Mouse (Mus musculus): Measurements from ENCODE around the gene Gmeb2. TPM values are rescaled to one million over a fixed set of nuclear protein-coding genes. Genes with fewer than 3 reads are reported as not detected.

The Gmeb2 gene
- polyA plus RNA-seq, 1 experiment, result 10.5 TPM

GRCm38 (mm10) chr2:181307144-181307804 is 19.4 kb upstream of the Gmeb2 start:
- no peaks in the 10 kb centered on the region for H3K27me3 ChIP-seq (ENCODE audit: control insufficient read depth, insufficient read depth, insufficient read length)
- TF ChIP-seq FOSL1 (IDR thresholded peaks at IDR 0.05; ENCODE audit: insufficient read depth, low read length, poor library complexity, severe bottlenecking) (no peak), MAX (IDR thresholded peaks at IDR 0.05) (no peak), MYOD1 (IDR thresholded peaks at IDR 0.05; ENCODE audit: control insufficient read depth, insufficient read length, low read depth) (no peak), CEBPB (IDR thresholded peaks at IDR 0.05; ENCODE audit: low read depth) (no peak), USF1 (IDR thresholded peaks at IDR 0.05; ENCODE audit: low read depth) (no peak), MYOG (IDR thresholded peaks at IDR 0.05; ENCODE audit: control insufficient read depth, extremely low read depth, insufficient read length) (no peak), CTCF (IDR thresholded peaks at IDR 0.05; ENCODE audit: control insufficient read depth, insufficient read depth, insufficient read length) (no peak)
- H3K79me2 ChIP-seq (ENCODE audit: control insufficient read depth, insufficient read depth), result no peaks in the 10 kb centered on the region
- H3K79me3 ChIP-seq (ENCODE audit: low read depth), result no peaks in the 10 kb centered on the region
- H3ac ChIP-seq (ENCODE audit: control insufficient read depth, insufficient read length, low read depth), result no peak overlapping the region
- H3K36me3 ChIP-seq (ENCODE audit: control insufficient read depth, insufficient read depth), result no peaks in the 10 kb centered on the region
- no peak overlapping the region for H3K4me3 ChIP-seq (ENCODE audit: insufficient read depth, poor library complexity, severe bottlenecking)

GRCm38 (mm10) chr2:181304944-181305343 is 17.1 kb upstream of the Gmeb2 start:
- H3K27me3 ChIP-seq (ENCODE audit: control insufficient read depth, insufficient read depth, insufficient read length), result no peaks in the 10 kb centered on the region
- TF ChIP-seq FOSL1 (IDR thresholded peaks at IDR 0.05; ENCODE audit: insufficient read depth, low read length, poor library complexity, severe bottlenecking), result no peak
- H3K79me2 ChIP-seq (ENCODE audit: control insufficient read depth, insufficient read depth), result no peaks in the 10 kb centered on the region
- H3K4me3 ChIP-seq (ENCODE audit: insufficient read depth, poor library complexity, severe bottlenecking), result no peak overlapping the region
- no peak overlapping the region for H3ac ChIP-seq (ENCODE audit: control insufficient read depth, insufficient read length, low read depth)
- peaks cover 8% of the 10 kb centered on the region for H3K36me3 ChIP-seq (ENCODE audit: control insufficient read depth, insufficient read depth)
- H3K79me3 ChIP-seq (ENCODE audit: low read depth), result no peaks in the 10 kb centered on the region

GRCm38 (mm10) chr2:181302041-181302440 is 14.2 kb upstream of the Gmeb2 start:
- Histone ChIP-seq H3K27me3 (ENCODE audit: control insufficient read depth, insufficient read depth, insufficient read length) (no peaks in the 10 kb centered on the region), H3K36me3 (ENCODE audit: control insufficient read depth, insufficient read depth) (peaks cover 8% of the 10 kb centered on the region), H3ac (ENCODE audit: control insufficient read depth, insufficient read length, low read depth) (no peak overlapping the region), H3K79me3 (ENCODE audit: low read depth) (peaks cover 4% of the 10 kb centered on the region), H3K79me2 (ENCODE audit: control insufficient read depth, insufficient read depth) (no peaks in the 10 kb centered on the region), H3K4me3 (ENCODE audit: insufficient read depth, poor library complexity, severe bottlenecking) (no peak overlapping the region)
- TF ChIP-seq MAX (IDR thresholded peaks at IDR 0.05) (no peak), FOSL1 (IDR thresholded peaks at IDR 0.05; ENCODE audit: insufficient read depth, low read length, poor library complexity, severe bottlenecking) (no peak), MYOG (IDR thresholded peaks at IDR 0.05; ENCODE audit: control insufficient read depth, extremely low read depth, insufficient read length) (no peak), CTCF (IDR thresholded peaks at IDR 0.05; ENCODE audit: control insufficient read depth, insufficient read depth, insufficient read length) (no peak), USF1 (IDR thresholded peaks at IDR 0.05; ENCODE audit: low read depth) (no peak), CEBPB (IDR thresholded peaks at IDR 0.05; ENCODE audit: low read depth) (no peak), MYOD1 (IDR thresholded peaks at IDR 0.05; ENCODE audit: control insufficient read depth, insufficient read length, low read depth) (no peak)

GRCm38 (mm10) chr2:181290937-181291336 is 3.1 kb upstream of the Gmeb2 start:
- Histone ChIP-seq H3K27me3 (ENCODE audit: control insufficient read depth, insufficient read depth, insufficient read length) (no peaks in the 10 kb centered on the region), H3K79me2 (ENCODE audit: control insufficient read depth, insufficient read depth) (peaks cover 49% of the 10 kb centered on the region), H3K4me3 (ENCODE audit: insufficient read depth, poor library complexity, severe bottlenecking) (no peak overlapping the region), H3K79me3 (ENCODE audit: low read depth) (peaks cover 31% of the 10 kb centered on the region), H3ac (ENCODE audit: control insufficient read depth, insufficient read length, low read depth) (no peak overlapping the region), H3K36me3 (ENCODE audit: control insufficient read depth, insufficient read depth) (peaks cover 7% of the 10 kb centered on the region)
- TF ChIP-seq CEBPB (IDR thresholded peaks at IDR 0.05; ENCODE audit: low read depth) (no peak), USF1 (IDR thresholded peaks at IDR 0.05; ENCODE audit: low read depth) (no peak), FOSL1 (IDR thresholded peaks at IDR 0.05; ENCODE audit: insufficient read depth, low read length, poor library complexity, severe bottlenecking) (no peak), MAX (IDR thresholded peaks at IDR 0.05) (no peak), CTCF (IDR thresholded peaks at IDR 0.05; ENCODE audit: control insufficient read depth, insufficient read depth, insufficient read length) (no peak), MYOG (IDR thresholded peaks at IDR 0.05; ENCODE audit: control insufficient read depth, extremely low read depth, insufficient read length) (no peak), MYOD1 (IDR thresholded peaks at IDR 0.05; ENCODE audit: control insufficient read depth, insufficient read length, low read depth) (no peak)

- H3K4me3 ChIP-seq (ENCODE audit: insufficient read depth, poor library complexity, severe bottlenecking), result peak overlapping the region; percentile 40
- no peak for TF ChIP-seq CTCF (IDR thresholded peaks at IDR 0.05; ENCODE audit: control insufficient read depth, insufficient read depth, insufficient read length)
- TF ChIP-seq FOSL1 (IDR thresholded peaks at IDR 0.05; ENCODE audit: insufficient read depth, low read length, poor library complexity, severe bottlenecking), result no peak
- TF ChIP-seq MYOG (IDR thresholded peaks at IDR 0.05; ENCODE audit: control insufficient read depth, extremely low read depth, insufficient read length), result no peak
- TF ChIP-seq MYOD1 (IDR thresholded peaks at IDR 0.05; ENCODE audit: control insufficient read depth, insufficient read length, low read depth), result no peak
- no peak for TF ChIP-seq USF1 (IDR thresholded peaks at IDR 0.05; ENCODE audit: low read depth)
Observed at GRCm38 (mm10) chr2:181288691-181289090, 856 bp upstream of the Gmeb2 start.

More at GRCm38 (mm10) chr2:181288691-181289090, 856 bp upstream of the Gmeb2 start:
- H3ac ChIP-seq (ENCODE audit: control insufficient read depth, insufficient read length, low read depth), result no peak overlapping the region
- H3K36me3 ChIP-seq (ENCODE audit: control insufficient read depth, insufficient read depth), result peaks cover 12% of the 10 kb centered on the region
- H3K79me2 ChIP-seq (ENCODE audit: control insufficient read depth, insufficient read depth), result peaks cover 69% of the 10 kb centered on the region
- peaks cover 33% of the 10 kb centered on the region for H3K79me3 ChIP-seq (ENCODE audit: low read depth)
- H3K27me3 ChIP-seq (ENCODE audit: control insufficient read depth, insufficient read depth, insufficient read length), result no peaks in the 10 kb centered on the region
